Mouse (Mus musculus) lung, postnatal 36 days (tissue): Measurements from ENCODE around the gene Tnc.
"Not testable (repeated sequence)": the region's sequence is repeated elsewhere in the genome, so short reads cannot be mapped to it uniquely, and the experiment has no call there.

Experiments
- DNase-seq: peaks from one replicate; pipeline ENCODE4 v3.0.0; 2022; ENCODE audit warnings: mixed read lengths

The Tnc gene

GRCm38 (mm10) chr4:63961858-63962468 lies 84.9 kb downstream of the Tnc start:
- no peak for DNase-seq

GRCm38 (mm10) chr4:63958601-63959000 lies 88.2 kb downstream of the Tnc start:
- no peak for DNase-seq

GRCm38 (mm10) chr4:63950054-63950453 lies 96.8 kb downstream of the Tnc start:
- no peak for DNase-seq

- DNase-seq = not testable (repeated sequence)
Observed at GRCm38 (mm10) chr4:63948688-63949073, 98.1 kb downstream of the Tnc start.

- DNase-seq = peak; percentile 82
Observed at GRCm38 (mm10) chr4:63948066-63948687, 98.6 kb downstream of the Tnc start.

GRCm38 (mm10) chr4:63943813-63944212 lies 103.0 kb downstream of the Tnc start:
- DNase-seq = no peak

GRCm38 (mm10) chr4:63942875-63943274 lies 103.9 kb downstream of the Tnc start:
- DNase-seq = peak; percentile 27

GRCm38 (mm10) chr4:63941420-63941819 lies 105.4 kb downstream of the Tnc start:
- no peak for DNase-seq

- DNase-seq = no peak
Observed at GRCm38 (mm10) chr4:63939428-63939827, 107.4 kb downstream of the Tnc start.

GRCm38 (mm10) chr4:63935960-63936359 lies 110.9 kb downstream of the Tnc start:
- DNase-seq = no peak

GRCm38 (mm10) chr4:63935314-63935713 lies 111.5 kb downstream of the Tnc start:
- DNase-seq = no peak

GRCm38 (mm10) chr4:63930863-63931262 lies 116.0 kb downstream of the Tnc start:
- DNase-seq = no peak

- no peak for DNase-seq
Observed at GRCm38 (mm10) chr4:63929490-63929889, 117.3 kb downstream of the Tnc start.

GRCm38 (mm10) chr4:63928192-63928591 lies 118.6 kb downstream of the Tnc start:
- DNase-seq = no peak

GRCm38 (mm10) chr4:63917181-63917580 lies 129.6 kb downstream of the Tnc start:
- no peak for DNase-seq

- DNase-seq = no peak
Observed at GRCm38 (mm10) chr4:63916753-63917152, 130.1 kb downstream of the Tnc start.

GRCm38 (mm10) chr4:63916288-63916687 lies 130.5 kb downstream of the Tnc start:
- DNase-seq = no peak
